Mouse (Mus musculus) left cerebral cortex, adult 8-10 months (tissue): ENCODE results near the gene Otop3. TPM values are rescaled to one million over a fixed set of nuclear protein-coding genes. Genes with fewer than 3 reads are reported as not detected.

Experiments
- DNase-seq, 2 experiments: peaks; one replicate each; pipeline ENCODE4 v3.0.0; 2022; ENCODE audit warnings: low spot score in 2 of 2
- total RNA-seq, 4 experiments: library from RNA; stranded (reverse); gene quantifications; 2 replicates each; pipeline ENCODE4 v1.2.4; 2022

Gene Otop3
- under 1 TPM in 1 of 4 experiments, not detected in 3; 0.26 TPM for total RNA-seq

DNA sequence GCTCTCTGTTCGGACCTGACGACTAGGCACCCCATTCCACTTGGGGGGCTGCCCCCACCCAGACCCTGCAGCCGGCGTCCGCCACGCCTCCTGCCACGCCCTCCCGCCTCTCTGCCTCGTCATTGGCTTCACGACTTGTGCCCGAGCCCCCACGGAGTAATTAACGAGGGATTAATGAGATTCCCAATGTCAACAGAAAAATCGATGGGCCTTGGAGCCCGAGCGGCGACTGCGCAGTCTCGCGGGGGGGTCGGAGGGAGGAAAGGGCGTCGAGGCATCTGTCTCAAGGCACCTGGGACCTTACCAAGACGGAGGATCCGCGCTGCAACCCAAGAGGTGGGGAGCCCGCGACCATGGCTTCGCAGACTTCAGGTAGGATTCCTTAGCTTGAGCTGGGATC is at the start of gene Otop3:
Gene Otop3, plus strand, starts transcription at position 201 of the 400 bp plus-strand sequence.
- DNase-seq: no peak

DNA sequence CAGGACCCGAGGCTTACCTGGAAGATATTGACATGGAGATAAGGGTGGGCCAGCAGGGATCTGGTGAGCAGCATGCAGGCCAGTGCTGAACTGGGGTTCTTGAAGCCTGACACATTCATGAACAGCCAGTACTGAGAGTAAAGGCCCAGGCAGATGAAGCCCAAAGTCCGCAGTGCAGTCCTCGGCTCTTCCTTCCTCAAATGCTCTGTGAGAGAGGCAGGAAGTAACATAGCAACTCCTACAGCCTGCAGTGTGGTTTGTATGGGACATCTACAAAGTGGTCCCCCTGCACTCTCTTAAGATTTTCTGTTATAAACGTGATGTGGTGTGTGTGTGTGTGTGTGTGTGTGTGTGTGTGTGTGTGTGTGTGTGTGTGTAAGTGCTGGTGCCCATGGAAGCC is 49.2 kb upstream of the Otop3 start:
- no peak for DNase-seq

DNA sequence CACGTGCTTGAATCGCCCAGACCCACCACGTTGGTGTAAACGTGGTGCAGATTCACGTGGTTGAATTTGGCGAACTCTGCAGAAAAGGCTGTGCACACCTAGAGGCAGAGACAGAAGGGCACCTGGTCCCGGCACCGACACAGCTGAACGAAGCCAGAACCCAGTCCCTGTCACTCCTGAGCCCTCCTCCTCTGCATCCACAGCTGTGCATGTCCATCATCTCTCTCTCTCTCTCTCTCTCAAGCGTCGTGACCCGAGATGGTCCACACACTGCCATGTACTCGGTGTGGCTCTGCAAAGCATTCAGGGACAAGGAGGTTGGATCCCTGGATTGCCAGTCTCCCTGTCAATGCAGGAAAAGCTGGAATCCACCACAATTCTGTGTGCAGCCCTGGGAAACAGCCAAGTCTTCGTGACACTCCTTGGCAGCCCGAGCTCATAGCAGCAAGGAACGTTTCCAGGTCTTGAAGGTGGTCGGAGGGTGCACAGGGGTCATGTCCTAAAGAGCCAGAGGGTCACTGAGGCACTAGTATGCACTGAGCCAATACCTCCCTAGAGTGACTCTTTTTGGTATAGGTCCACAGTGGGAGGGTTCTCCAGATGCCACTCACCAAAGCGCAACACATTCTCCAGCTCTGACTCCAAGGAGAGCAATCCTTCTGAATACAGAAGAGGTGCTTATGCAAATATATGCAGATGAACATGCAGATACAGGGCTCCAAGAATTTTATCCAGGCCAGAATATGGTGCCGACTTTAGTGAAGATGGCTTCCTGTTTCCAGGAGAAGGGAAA is 48.1 kb upstream of the Otop3 start:
- no peak for DNase-seq

DNA sequence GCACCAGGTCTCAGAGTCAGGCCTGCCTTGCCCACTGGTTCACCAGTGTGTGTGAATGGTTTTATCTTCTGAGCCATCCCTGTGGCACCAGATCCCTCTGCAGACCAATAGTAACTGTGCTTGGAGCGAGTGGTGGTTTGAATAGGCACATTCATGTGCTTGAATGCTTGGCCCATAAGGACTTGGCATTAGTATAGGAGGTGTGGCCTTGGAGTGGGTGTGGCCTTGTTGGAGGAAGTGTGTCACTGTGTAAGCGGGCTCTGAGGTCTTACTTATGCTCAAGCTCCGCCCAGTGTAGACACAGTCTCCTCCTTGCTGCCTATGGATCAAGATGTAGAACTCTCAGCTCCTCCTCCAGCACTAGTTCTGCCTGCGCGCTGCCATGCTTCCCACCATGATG is 47.1 kb upstream of the Otop3 start:
- no peak for DNase-seq

DNA sequence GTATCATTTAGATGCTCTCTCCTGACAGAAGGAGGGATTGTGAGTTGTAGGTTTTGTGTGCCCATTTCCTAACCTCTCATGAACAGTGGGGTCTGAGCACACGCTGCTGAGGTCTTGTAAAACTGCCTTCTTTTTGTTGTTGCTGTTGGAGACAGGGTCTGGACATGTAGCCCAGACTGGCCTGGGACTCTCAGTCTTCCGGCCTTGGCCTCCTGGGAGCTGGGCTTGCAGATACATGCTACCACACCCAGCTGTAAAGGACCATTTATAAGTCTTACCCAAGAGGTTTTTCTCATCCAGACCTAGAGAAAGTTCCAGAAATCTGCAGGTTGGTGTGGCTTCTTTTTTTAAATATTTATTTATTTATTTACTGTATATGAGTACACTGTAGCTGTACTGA is 46.2 kb upstream of the Otop3 start:
- DNase-seq: no peak

DNA sequence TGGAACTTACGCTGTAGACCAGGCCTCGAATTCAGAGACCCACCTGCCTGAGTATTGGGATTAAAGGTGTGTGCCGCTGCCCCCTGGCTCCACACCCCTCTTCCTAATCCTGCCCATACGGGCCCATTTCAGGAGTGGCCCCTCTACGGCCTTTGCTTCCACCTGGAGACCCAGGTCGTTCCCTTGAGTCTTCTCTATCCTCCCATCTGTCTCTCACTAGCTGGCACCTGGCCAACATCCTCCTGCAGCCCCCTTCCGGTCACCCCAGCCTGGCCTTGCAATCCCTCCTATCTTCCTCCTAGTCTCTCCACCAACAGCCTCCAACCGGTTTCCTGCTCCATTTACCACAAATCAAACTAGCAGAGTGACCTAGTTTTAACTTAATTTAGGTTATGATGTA is 44.6 kb upstream of the Otop3 start:
- DNase-seq: no peak

DNA sequence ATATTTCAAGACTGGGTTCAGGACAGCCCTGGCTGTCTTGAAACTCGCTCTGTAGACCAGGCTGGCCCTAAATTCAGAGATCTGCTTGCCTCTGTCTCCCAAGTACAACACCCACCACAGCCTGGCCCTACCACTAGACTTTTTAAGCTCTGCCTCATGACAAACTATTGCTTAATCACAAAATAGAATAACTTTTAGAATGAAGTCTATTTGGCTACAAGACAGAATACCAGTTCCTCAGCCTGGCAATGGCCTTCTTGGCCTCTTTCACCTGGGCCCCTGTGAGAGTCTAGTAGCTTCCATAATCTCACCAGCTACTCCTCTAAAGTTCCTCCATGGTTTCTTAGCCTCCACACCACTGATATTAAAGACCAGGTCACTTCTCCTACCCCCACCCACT is 44.2 kb upstream of the Otop3 start:
- DNase-seq: no peak

DNA sequence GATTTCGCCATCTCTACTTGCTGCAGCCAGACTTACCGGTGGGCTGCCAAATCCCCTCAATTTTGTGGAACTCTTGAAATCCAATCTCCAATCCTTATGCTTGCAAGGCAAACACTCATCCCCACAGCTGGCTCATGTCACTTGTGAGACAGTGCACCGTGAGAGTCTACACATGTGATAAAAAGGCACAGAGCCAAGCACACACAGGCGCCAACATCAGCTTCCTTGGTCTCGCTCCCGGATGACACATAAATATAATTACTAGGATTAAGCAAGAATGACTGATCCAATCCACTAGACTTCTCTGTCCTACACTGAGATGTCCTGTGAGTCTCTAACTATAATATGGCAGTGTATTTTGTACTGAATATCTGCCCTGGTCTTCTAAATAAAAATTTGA is 43.6 kb upstream of the Otop3 start:
- no peak for DNase-seq

DNA sequence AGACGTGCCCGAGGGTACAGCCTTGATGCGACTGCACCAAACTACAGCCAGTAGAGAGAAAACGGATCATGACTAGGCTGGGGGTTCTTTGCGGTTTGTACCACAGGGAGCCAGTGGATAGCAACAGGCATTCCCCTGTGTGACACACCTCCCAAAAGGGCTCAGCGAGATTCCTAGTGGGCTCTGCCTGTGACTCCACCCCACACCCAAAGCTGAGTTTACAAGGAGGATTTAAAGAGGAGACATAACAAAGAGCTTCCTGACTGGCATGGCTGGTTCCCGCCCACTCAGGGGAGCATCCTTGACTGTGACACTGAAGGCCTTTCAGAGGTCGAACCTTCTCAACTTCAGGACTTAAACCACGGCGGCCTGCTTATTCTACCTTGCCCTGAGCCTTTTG is 43.0 kb upstream of the Otop3 start:
- no peak for DNase-seq

DNA sequence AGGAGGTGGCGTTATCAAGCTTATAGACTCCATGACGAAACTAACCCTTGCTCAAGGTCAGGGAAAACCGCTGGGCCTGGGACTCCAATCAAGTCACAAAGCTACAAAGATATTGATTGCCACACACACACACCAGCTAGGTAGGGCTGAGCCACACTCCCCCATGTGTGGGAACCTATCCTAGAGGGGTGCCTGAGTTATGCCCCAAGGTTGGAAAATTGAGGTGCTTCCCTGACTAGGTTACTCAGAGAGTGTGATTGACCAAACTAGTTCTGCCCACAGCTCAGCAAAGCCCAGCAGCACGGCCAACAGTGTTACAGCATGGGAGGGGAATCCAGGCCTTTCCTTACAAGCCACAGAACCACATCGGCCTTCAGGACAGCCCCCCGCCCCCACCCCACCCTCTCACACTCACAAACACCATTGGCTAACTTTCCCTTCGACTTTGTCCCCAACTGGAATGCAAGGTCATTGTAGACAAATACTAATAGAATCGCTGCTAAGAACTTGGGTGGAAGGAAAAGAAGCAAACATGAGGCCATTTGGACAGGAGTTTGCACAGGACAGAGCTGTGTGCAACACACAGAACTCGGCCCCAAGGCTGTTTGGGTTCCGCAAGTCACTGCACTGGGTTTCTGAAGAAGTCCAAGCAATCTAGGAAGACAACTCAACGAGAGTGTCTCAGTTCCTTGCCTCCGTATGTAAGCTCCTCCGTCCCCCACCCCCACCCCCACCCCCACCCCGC is 41.7 kb upstream of the Otop3 start:
- no peak for DNase-seq

DNA sequence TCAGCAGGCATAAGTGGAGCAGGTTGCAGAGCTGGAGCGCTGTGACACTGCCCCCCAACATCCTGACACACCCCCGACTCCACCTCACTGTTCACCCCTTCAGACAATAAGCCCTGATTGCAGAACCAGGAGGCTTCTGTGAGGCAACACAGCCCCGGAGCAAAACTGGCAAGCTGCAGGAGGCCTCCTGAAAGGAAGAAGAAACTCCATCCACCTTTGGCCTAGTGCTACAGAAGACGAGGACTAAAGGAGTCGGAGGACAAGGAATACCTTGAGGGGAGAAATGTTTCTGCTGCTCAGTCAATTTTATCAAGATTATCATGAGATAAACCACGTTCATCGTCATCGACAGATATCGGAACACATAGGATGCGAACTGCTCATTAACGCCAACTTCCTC is 38.6 kb upstream of the Otop3 start:
- no peak for DNase-seq

DNA sequence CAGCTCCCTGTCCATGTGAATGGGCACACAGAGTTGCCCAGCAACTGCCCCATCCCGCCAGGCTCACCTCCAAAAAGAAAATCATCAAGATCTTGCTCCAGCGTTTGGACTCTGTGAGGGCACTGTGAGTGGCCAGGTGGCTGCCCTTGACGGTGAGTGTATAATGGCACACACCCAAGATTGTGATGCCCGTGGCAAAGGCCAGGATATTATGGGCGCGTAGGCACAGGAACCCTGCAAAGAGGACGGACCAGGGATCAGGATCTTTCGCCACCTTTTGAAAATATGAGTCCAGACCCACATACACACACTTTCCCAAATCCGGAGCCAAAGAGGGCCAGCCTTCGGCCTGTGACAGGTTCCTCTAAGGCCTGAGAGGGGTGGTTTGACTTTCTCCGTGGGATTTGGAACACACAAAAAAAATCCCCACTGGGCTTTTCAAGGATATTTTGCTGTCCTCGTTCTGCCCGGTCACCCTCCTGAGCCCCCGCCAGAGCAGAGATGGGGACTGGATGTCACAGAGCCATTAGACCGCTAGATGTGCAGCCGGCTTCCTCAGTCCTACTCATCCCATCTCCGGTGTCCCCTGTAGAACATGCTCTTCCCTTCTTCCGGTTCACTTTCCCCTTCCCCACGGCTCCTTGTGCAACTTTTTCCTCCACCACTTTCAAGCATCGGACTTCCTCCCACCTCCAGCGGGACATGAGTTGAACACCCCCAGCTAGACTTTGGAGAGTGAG is 37.9 kb upstream of the Otop3 start:
- DNase-seq: no peak

DNA sequence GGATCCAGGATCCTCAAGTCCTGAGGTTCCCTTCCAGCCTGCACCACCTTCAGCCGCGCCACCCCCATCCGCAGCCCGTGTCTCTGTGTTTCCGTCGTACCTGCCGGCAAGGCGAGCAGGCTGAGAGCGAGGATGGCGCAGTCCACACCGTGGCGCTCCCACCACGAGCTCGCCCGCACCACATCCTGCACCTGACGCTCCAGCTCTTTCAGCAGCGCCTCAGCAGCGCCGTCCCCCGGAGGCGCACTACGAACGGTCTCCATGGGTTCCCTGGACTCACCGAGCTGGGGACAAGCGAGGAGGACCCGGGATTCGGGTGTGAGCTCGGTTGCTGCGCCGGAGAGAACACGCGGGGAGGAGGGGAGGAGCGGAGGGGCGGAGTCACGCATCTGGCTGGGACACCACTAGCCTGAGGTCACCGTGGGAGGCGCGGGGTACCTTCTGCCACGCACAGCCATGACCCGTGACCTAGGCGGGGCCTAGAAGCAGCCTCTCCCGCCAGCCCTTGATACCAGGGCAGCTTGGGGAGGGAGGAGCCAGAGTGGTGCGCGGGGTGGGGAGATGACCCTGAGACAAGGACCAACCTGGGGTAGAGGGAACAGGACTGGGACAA is 37.2 kb upstream of the Otop3 start, which contains the start of gene Fads6:
Gene Fads6, minus strand, starts transcription at position 450 of the 613 bp plus-strand sequence.
- DNase-seq: peak; percentile 64 to 85

DNA sequence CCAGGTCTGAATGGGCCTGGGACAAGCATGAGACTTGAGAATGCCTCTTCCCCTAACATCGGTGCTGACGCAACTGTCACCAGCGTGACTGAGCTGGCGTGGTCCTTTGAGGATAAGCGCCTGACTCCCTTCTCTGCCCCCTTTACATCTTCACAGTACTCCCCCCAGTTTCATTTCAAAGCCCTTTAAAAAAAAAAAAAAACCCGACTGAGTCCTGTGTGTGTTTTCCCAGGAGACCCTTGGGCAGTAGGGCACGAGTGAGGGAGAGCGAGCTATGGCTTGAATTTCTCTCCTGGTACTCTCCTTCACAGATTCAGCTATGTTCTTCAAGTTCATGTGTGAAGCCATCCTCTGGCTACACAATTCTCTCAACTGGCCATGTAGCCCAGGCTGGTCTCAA is 36.4 kb upstream of the Otop3 start:
- no peak for DNase-seq

DNA sequence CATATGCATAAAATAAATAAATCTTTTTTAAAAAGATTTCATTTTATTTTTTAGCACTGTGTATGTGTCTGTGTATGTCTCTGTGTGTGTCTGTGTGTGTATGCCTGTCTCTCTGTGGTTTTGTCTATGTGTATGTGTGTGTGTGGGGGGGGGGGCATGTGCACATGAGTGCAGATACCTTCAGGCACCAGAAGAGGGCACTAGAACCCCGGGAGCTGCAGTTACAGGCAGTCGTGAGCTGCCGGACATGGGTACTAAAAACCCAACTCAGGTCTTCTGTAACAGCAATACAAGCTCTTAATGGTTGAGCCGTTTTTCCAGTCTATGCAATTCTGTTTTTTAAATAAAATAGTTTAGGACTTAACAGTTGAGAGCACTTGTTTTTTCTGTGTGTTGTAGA is 33.8 kb upstream of the Otop3 start:
- no peak for DNase-seq

DNA sequence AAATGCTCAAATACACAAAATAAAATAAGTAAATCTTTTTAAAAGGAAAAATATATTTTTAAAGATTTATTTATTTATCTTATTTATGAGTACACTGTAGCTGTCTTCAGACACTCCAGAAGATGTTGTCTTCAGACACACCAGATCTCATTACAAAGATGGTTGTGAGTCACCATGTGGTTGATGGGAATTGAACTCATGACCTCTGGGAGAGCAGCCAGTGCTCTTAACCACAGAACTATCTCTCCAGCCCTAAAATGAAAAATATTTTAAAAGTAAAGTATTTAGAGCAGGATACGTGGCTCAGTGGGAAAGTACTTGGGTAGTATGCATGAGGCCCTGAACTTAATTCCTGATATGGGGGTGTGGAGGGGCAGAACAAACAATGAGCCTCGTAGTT is 33.2 kb upstream of the Otop3 start:
- no peak for DNase-seq

DNA sequence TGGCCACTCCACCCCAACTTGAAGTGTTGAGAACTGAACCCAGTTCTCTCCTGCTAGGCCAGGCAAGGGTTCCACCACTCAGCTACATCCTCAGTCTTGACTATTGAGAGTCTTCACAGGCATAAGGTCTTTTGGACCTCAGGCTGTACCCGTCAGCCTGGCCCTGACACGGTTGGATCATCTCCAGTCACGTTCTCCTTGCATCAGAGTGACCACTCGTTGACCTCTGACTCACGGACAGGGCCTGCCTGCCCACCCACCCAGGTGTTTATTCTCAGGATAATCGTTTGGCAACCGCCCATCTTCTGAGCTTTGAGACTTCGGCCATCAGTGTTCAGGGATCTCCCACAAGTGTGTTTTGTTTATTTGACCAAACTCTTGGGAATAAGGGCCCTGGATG is 31.4 kb upstream of the Otop3 start:
- no peak for DNase-seq

DNA sequence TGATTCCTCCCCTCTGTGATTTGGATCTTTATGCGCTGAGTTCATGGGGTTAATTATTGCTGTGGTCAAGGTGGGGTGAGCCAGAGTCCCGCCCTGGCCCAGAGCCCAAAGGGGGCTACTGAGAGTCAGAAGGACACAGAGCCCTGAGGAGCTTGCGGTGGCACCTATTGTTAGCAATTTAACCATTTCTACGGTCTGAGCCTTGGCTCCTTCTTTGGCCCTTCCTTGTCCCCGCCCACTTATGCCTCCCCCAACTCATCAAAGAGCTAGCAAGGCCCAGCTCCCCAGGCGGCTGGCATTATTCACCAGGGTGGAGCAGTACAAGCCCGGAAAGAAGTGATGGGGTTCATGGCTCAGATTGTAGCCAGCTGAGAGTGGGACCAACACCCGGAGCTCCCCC is 27.7 kb upstream of the Otop3 start, which contains the start of gene Otop2:
Gene Otop2, plus strand, starts transcription at position 301 of the 400 bp plus-strand sequence.
- DNase-seq: no peak

DNA sequence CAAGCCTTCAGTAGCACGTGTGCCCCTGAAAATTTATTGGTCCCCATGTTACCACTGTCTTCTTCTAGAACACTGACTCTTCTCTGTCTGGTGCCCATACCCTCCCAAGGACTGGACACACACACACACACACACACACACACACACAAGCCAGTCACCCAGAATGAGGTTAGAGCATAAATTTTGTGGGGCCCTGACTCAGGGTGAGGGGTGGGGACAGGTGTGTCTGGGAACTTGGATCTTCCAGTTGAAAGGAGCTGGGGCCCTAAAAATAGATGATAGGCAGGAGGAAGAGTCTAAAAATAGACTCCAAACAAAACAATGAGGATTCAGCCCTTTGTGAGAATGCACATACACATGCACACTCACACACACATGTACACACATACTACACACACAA is 25.8 kb upstream of the Otop3 start:
- DNase-seq: no peak

DNA sequence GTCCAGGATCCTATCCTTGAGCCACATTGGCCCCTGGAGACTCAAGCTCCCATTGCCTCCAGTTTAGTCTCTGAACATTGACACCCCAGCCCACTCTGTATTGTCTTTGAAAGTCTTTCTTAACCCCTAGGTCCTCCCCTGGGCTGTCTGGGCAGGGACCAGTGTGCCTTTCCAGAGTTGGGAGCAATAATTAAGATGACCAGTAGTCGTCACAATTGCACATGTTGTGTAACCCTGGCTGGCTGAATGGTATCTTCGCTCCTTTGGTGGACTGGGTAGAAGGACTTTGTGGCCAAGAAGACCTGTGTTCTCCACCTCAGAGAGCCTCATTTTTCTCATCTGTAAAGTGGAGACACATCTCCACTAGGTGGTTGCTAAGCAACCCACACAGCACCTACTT is 20.3 kb upstream of the Otop3 start:
- no peak for DNase-seq

DNA sequence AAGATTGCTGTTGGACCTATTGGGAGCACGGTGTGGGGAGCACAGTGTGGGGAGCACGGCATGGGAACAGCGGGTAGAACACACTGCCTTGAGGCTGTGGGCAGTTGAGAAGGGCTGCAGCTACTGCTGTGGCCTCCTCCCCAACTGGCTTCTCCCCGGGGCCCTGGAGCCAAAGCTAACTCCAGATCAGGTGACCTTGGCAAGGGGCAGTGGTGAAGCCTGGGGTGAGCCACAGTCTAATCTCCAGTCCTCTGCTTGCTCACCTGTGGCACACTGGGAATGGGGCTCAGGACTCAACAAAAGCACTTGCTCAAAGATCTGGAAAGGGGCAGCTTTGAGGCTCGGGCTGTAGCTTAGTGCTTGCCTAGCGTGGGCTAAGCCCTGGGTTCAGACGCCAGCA is 17.3 kb upstream of the Otop3 start:
- DNase-seq: no peak
